Mouse (Mus musculus): ENCODE data around the gene Cd247. TPM values are rescaled to one million over a fixed set of nuclear protein-coding genes. Genes with fewer than 3 reads are reported as not detected.

Cd247 gene
- polyA plus RNA-seq, 1 experiment, result 17.2 TPM

DNA sequence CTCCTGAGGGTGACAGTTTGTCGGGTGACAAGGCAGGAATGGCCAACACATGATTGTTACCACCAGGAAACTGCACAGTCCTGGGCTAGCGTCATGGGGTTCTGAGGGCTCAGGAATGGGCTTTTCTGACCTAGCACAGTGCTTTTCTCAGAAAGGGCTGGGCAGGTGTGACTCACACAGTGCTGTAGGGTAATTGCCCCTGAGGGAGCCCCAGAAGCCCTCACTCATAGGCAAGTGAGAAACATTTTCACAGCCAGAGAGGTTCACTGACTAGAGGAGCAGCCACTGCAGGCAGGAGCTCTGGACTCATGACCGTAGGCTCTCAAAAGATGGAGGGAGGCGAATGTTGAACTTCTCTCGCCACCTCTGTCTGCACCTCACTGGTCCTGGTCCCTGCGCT is 1.5 kb downstream of the Cd247 start:
- H3K36me3 ChIP-seq (ENCODE audit: control insufficient read depth, insufficient read depth, low read length), result no peaks in the 10 kb centered on the region
- H3K27me3 ChIP-seq (ENCODE audit: control insufficient read depth, insufficient read depth, low read length), result no peaks in the 10 kb centered on the region
- no peak overlapping the region for H3K27ac ChIP-seq (ENCODE audit: control insufficient read depth, insufficient read depth, low read depth, low read length)
- no peak for TF ChIP-seq POLR2A (IDR thresholded peaks at IDR 0.05; ENCODE audit: control insufficient read depth, low read depth, low read length)
- no peak for TF ChIP-seq CTCF (IDR thresholded peaks at IDR 0.05; ENCODE audit: control insufficient read depth, insufficient read depth, insufficient replicate concordance, low read depth, low read length)
- H3K4me3 ChIP-seq (ENCODE audit: control insufficient read depth, low read depth, low read length), result no peak overlapping the region
- H3K4me1 ChIP-seq (ENCODE audit: control insufficient read depth, insufficient read depth, low read length), result no peaks in the 10 kb centered on the region; the same call in 1 of the 2 replicates

DNA sequence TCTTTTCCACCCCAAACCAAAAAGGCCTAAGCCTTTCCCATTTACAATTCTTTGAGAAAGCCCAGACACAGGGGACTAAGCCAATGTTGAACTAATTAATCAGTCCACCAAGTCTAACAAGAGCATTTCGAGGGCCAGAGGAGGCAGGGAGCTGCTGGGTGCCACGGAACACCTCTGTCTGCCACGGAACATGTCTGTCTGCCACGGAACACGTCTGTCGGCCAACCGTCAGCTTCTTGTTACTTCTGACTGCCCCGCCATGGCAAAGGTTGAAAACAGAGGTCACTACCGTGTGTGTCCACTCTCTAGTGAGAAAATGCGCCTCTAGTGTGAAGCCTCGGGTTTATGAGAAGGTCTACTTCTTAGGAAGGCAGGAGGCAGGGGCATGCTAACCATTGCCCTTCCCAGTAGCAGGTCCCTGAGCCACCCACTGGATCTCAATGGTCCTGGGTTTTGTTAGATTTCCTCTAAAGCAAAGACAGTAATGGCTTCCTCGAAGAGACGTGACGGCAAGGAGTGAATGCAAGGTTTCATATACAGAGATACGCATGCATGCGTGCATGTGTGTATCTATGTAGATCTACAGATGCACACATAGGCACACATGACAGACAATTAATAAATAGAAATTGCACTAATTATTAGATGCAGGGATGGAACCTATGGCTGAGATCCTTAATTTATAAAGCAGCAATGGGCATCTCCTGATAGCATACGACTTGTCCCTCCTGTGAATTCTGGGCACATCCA is 2.2 kb downstream of the Cd247 start:
- Histone ChIP-seq H3K4me3 (ENCODE audit: control insufficient read depth, low read depth, low read length) (no peak overlapping the region), H3K27ac (ENCODE audit: control insufficient read depth, insufficient read depth, low read depth, low read length) (no peak overlapping the region), H3K4me1 (ENCODE audit: control insufficient read depth, insufficient read depth, low read length) (no peaks in the 10 kb centered on the region; the same call in 1 of the 2 replicates), H3K36me3 (ENCODE audit: control insufficient read depth, insufficient read depth, low read length) (no peaks in the 10 kb centered on the region), H3K27me3 (ENCODE audit: control insufficient read depth, insufficient read depth, low read length) (no peaks in the 10 kb centered on the region)
- TF ChIP-seq POLR2A (IDR thresholded peaks at IDR 0.05; ENCODE audit: control insufficient read depth, low read depth, low read length) (no peak), CTCF (IDR thresholded peaks at IDR 0.05; ENCODE audit: control insufficient read depth, insufficient read depth, insufficient replicate concordance, low read depth, low read length) (no peak)

DNA sequence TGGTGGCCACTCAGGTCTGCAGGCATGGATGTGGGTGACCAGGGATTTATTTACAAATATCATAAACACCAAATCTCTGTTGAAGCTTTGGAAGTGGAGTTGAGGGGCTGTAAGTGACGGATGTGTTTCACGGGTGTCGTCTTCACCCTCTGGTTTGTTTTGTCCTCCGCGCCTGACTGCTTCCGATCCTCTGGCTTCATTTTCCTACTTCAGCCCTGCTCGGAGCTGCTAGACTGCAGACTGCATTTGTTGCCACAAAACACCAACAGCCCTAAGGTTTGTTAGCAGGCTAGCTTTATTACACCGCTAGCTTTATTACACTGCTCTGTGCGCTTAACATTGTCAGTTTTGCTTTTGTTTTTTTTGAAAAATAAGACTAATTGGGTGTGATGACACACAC is 2.9 kb downstream of the Cd247 start:
- H3K36me3 ChIP-seq (ENCODE audit: control insufficient read depth, insufficient read depth, low read length), result no peaks in the 10 kb centered on the region
- TF ChIP-seq CTCF (IDR thresholded peaks at IDR 0.05; ENCODE audit: control insufficient read depth, insufficient read depth, insufficient replicate concordance, low read depth, low read length), result no peak
- TF ChIP-seq POLR2A (IDR thresholded peaks at IDR 0.05; ENCODE audit: control insufficient read depth, low read depth, low read length), result no peak
- H3K27me3 ChIP-seq (ENCODE audit: control insufficient read depth, insufficient read depth, low read length), result no peaks in the 10 kb centered on the region
- no peaks in the 10 kb centered on the region; the same call in 1 of the 2 replicates for H3K4me1 ChIP-seq (ENCODE audit: control insufficient read depth, insufficient read depth, low read length)
- H3K4me3 ChIP-seq (ENCODE audit: control insufficient read depth, low read depth, low read length), result no peak overlapping the region
- no peak overlapping the region for H3K27ac ChIP-seq (ENCODE audit: control insufficient read depth, insufficient read depth, low read depth, low read length)

DNA sequence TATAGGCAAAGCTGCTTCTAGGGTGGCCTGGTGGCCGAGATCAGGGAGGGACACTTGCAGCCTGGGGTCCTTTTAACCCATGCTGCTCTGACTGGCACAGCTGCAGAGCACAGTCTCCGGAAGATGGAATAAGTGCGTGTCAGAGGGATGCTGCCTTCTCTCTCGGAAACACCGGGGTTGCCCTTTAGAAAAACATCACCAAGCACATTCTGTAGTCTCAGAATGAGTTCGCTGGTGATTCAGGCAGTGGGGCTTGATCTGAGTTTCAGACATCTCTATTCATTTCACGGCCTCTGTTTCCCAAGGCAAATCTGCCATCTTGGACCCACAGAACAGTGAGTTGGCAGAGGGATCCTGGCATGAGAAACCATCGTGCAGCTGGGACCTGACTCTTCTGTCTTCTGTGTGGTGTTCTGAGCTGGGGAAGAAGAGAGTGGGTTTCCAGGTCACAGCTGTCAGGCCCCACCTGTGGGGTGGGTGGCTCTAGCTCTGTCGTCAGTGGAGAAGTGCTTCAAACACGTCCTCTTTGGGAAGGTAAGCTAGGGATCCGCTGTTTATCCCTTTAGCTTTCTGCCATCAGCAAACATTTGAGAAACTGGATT is 13.3 kb downstream of the Cd247 start:
- Histone ChIP-seq H3K36me3 (ENCODE audit: control insufficient read depth, insufficient read depth, low read length) (no peaks in the 10 kb centered on the region), H3K4me3 (ENCODE audit: control insufficient read depth, low read depth, low read length) (no peak overlapping the region), H3K27ac (ENCODE audit: control insufficient read depth, insufficient read depth, low read depth, low read length) (no peak overlapping the region), H3K4me1 (ENCODE audit: control insufficient read depth, insufficient read depth, low read length) (no peaks in the 10 kb centered on the region), H3K27me3 (ENCODE audit: control insufficient read depth, insufficient read depth, low read length) (no peaks in the 10 kb centered on the region)
- no peak for TF ChIP-seq CTCF (IDR thresholded peaks at IDR 0.05; ENCODE audit: control insufficient read depth, insufficient read depth, insufficient replicate concordance, low read depth, low read length)
- no peak for TF ChIP-seq POLR2A (IDR thresholded peaks at IDR 0.05; ENCODE audit: control insufficient read depth, low read depth, low read length)

DNA sequence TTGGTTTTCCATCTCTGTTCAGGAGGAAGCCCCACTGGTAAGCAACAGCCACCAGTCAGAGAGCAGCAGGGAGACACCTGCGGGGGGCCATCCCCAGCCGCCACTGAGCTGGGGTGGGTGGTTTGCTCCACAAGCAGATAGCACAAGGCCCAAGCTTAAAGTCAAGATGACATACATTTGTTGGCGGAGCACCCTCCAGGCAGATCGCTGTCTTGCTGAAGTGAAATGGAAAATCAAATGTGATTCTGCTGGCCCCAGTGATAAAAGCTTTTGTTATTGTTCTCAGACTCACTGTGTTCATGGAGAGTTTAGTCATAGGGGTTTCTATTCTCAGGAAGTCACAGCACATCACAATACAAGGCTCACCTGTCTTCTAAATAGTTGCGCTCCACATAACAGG is 14.6 kb downstream of the Cd247 start:
- H3K4me1 ChIP-seq (ENCODE audit: control insufficient read depth, insufficient read depth, low read length), result no peaks in the 10 kb centered on the region
- no peak for TF ChIP-seq CTCF (IDR thresholded peaks at IDR 0.05; ENCODE audit: control insufficient read depth, insufficient read depth, insufficient replicate concordance, low read depth, low read length)
- no peak for TF ChIP-seq POLR2A (IDR thresholded peaks at IDR 0.05; ENCODE audit: control insufficient read depth, low read depth, low read length)
- no peak overlapping the region for H3K27ac ChIP-seq (ENCODE audit: control insufficient read depth, insufficient read depth, low read depth, low read length)
- no peak overlapping the region for H3K4me3 ChIP-seq (ENCODE audit: control insufficient read depth, low read depth, low read length)
- H3K36me3 ChIP-seq (ENCODE audit: control insufficient read depth, insufficient read depth, low read length), result no peaks in the 10 kb centered on the region
- H3K27me3 ChIP-seq (ENCODE audit: control insufficient read depth, insufficient read depth, low read length), result no peaks in the 10 kb centered on the region

DNA sequence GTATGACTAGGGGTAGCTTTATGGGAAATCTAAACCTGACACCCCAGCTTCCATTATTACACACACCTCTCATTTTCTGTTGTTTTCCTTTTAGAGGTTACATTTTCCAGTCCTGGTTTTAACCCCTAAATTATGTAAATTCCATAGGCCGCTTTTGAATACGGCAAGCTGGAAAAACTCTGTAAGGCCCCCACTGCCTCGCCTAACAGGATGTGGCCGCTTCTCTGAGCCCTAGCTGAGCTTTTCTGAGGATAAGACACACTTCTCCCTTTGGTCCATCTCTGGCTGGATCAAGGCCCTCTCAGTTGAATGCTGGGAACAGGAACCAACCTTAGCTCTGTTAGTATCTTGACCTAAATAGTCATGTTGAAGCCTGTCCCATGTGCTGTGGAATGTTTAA is 15.7 kb downstream of the Cd247 start:
- no peaks in the 10 kb centered on the region for H3K27me3 ChIP-seq (ENCODE audit: control insufficient read depth, insufficient read depth, low read length)
- H3K36me3 ChIP-seq (ENCODE audit: control insufficient read depth, insufficient read depth, low read length), result no peaks in the 10 kb centered on the region
- TF ChIP-seq CTCF (IDR thresholded peaks at IDR 0.05; ENCODE audit: control insufficient read depth, insufficient read depth, insufficient replicate concordance, low read depth, low read length) (no peak), POLR2A (IDR thresholded peaks at IDR 0.05; ENCODE audit: control insufficient read depth, low read depth, low read length) (no peak)
- H3K4me3 ChIP-seq (ENCODE audit: control insufficient read depth, low read depth, low read length), result no peak overlapping the region
- H3K27ac ChIP-seq (ENCODE audit: control insufficient read depth, insufficient read depth, low read depth, low read length), result no peak overlapping the region
- no peaks in the 10 kb centered on the region for H3K4me1 ChIP-seq (ENCODE audit: control insufficient read depth, insufficient read depth, low read length)

DNA sequence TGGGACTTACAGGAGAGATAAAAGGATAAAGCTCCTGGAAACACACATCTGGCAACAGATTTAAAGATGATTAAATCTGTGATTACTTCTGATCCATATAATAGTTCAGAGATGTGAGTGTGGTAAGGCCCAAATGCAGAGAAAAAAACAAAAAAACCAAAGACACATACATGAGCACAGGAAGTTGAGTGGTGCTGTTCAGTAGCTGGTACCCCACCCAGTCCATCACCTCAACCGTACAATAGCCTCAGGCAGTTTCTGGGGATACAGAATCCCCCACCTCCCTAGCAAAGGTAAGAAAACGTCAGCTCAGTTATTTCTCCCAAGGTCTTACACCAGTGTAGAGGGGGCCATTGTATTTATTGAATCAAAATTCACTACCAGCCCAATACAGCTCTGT is 22.2 kb downstream of the Cd247 start:
- Histone ChIP-seq H3K36me3 (ENCODE audit: control insufficient read depth, insufficient read depth, low read length) (no peaks in the 10 kb centered on the region), H3K4me1 (ENCODE audit: control insufficient read depth, insufficient read depth, low read length) (no peaks in the 10 kb centered on the region), H3K27me3 (ENCODE audit: control insufficient read depth, insufficient read depth, low read length) (no peaks in the 10 kb centered on the region), H3K4me3 (ENCODE audit: control insufficient read depth, low read depth, low read length) (no peak overlapping the region), H3K27ac (ENCODE audit: control insufficient read depth, insufficient read depth, low read depth, low read length) (no peak overlapping the region)
- no peak for TF ChIP-seq POLR2A (IDR thresholded peaks at IDR 0.05; ENCODE audit: control insufficient read depth, low read depth, low read length)
- TF ChIP-seq CTCF (IDR thresholded peaks at IDR 0.05; ENCODE audit: control insufficient read depth, insufficient read depth, insufficient replicate concordance, low read depth, low read length), result no peak
